Mouse (Mus musculus): Measurements from ENCODE around the gene Cemip2. TPM values are rescaled to one million over a fixed set of nuclear protein-coding genes. Genes with fewer than 3 reads are reported as not detected.
"Not testable (repeated sequence)": the region's sequence is repeated elsewhere in the genome, so short reads cannot be mapped to it uniquely, and the experiment has no call there.

The Cemip2 gene
- polyA plus RNA-seq, 1 experiment from 2014 or later, result 14.1 TPM

- Histone ChIP-seq H3K4me3 (replicated peaks; ENCODE audit: low read depth, low read length) (no peak overlapping the region), H3K4me1 (replicated peaks; ENCODE audit: insufficient read depth, low read length) (no peaks in the 10 kb centered on the region), H3K9ac (ENCODE audit: low read depth, low read length) (no peak overlapping the region), H3K4me2 (ENCODE audit: low read length) (no peak overlapping the region), H3K27me3 (ENCODE audit: insufficient read depth, low read length) (no peaks in the 10 kb centered on the region), H3K9me3 (replicated peaks; ENCODE audit: low read length) (no peaks in the 10 kb centered on the region), H3K27ac (no peak overlapping the region), H3K36me3 (ENCODE audit: insufficient read depth, low read length) (0 out of 2 replicates have a peak, but pooled peaks cover 5% of the 10 kb centered on the region)
- WGBS, result 79% methylated on average over 9 of the region's 9 CpGs
- TF ChIP-seq CTCF (IDR thresholded peaks at IDR 0.05; ENCODE audit: low read depth), result no peak
- DNase-seq (ENCODE audit: low spot score) (no peak), ATAC-seq (replicated peaks; ENCODE audit: low FRiP score, low read depth) (no peak)
These were observed 85.1 kb downstream of the Cemip2 start for GRCm38 (mm10) chr19:21862991-21863931.

- Histone ChIP-seq H3K27ac (no peak overlapping the region), H3K9ac (ENCODE audit: low read depth, low read length) (no peak overlapping the region), H3K4me2 (ENCODE audit: low read length) (no peak overlapping the region), H3K36me3 (ENCODE audit: insufficient read depth, low read length) (no peaks in the 10 kb centered on the region), H3K9me3 (replicated peaks; ENCODE audit: low read length) (no peaks in the 10 kb centered on the region), H3K4me1 (replicated peaks; ENCODE audit: insufficient read depth, low read length) (no peaks in the 10 kb centered on the region), H3K4me3 (replicated peaks; ENCODE audit: low read depth, low read length) (no peak overlapping the region), H3K27me3 (ENCODE audit: insufficient read depth, low read length) (no peaks in the 10 kb centered on the region)
- no peak for DNase-seq (ENCODE audit: low spot score)
- no peak for ATAC-seq (replicated peaks; ENCODE audit: low FRiP score, low read depth)
- WGBS, result 74% methylated on average over 7 of the region's 7 CpGs
- no peak for TF ChIP-seq CTCF (IDR thresholded peaks at IDR 0.05; ENCODE audit: low read depth)
These were observed 87.3 kb downstream of the Cemip2 start for GRCm38 (mm10) chr19:21865242-21866055.

- no peak for DNase-seq (ENCODE audit: low spot score)
- no peak overlapping the region for H3K4me2 ChIP-seq (ENCODE audit: low read length)
- no peaks in the 10 kb centered on the region for H3K27me3 ChIP-seq (ENCODE audit: insufficient read depth, low read length)
- no peaks in the 10 kb centered on the region for H3K36me3 ChIP-seq (ENCODE audit: insufficient read depth, low read length)
- no peak overlapping the region for H3K9ac ChIP-seq (ENCODE audit: low read depth, low read length)
- no peak overlapping the region for H3K4me3 ChIP-seq (replicated peaks; ENCODE audit: low read depth, low read length)
- ATAC-seq (replicated peaks; ENCODE audit: low FRiP score, low read depth), result no peak
- TF ChIP-seq CTCF (IDR thresholded peaks at IDR 0.05; ENCODE audit: low read depth), result no peak
- H3K4me1 ChIP-seq (replicated peaks; ENCODE audit: insufficient read depth, low read length), result no peaks in the 10 kb centered on the region
- H3K9me3 ChIP-seq (replicated peaks; ENCODE audit: low read length), result no peaks in the 10 kb centered on the region
- no peak overlapping the region for H3K27ac ChIP-seq
These were observed 88.0 kb downstream of the Cemip2 start for GRCm38 (mm10) chr19:21866094-21866493.

- 93% methylated on average over 4 of the region's 4 CpGs for WGBS
- not testable (repeated sequence) for H3K4me3 ChIP-seq (replicated peaks; ENCODE audit: low read depth, low read length); H3K4me1 ChIP-seq (replicated peaks; ENCODE audit: insufficient read depth, low read length); ATAC-seq (replicated peaks; ENCODE audit: low FRiP score, low read depth); DNase-seq (ENCODE audit: low spot score); H3K9ac ChIP-seq (ENCODE audit: low read depth, low read length); H3K27ac ChIP-seq; H3K36me3 ChIP-seq (ENCODE audit: insufficient read depth, low read length); H3K4me2 ChIP-seq (ENCODE audit: low read length); H3K27me3 ChIP-seq (ENCODE audit: insufficient read depth, low read length); H3K9me3 ChIP-seq (replicated peaks; ENCODE audit: low read length)
These were observed 88.6 kb downstream of the Cemip2 start for GRCm38 (mm10) chr19:21866756-21867155.

GRCm38 (mm10) chr19:21868471-21868870, 90.3 kb downstream of the Cemip2 start:
- no peak for ATAC-seq (replicated peaks; ENCODE audit: low FRiP score, low read depth)
- H3K4me2 ChIP-seq (ENCODE audit: low read length), result no peak overlapping the region
- DNase-seq (ENCODE audit: low spot score), result no peak
- H3K4me1 ChIP-seq (replicated peaks; ENCODE audit: insufficient read depth, low read length), result no peaks in the 10 kb centered on the region
- no peak overlapping the region for H3K9ac ChIP-seq (ENCODE audit: low read depth, low read length)
- no peaks in the 10 kb centered on the region for H3K27me3 ChIP-seq (ENCODE audit: insufficient read depth, low read length)
- H3K9me3 ChIP-seq (replicated peaks; ENCODE audit: low read length), result no peaks in the 10 kb centered on the region
- H3K4me3 ChIP-seq (replicated peaks; ENCODE audit: low read depth, low read length), result no peak overlapping the region
- no peak for TF ChIP-seq CTCF (IDR thresholded peaks at IDR 0.05; ENCODE audit: low read depth)
- WGBS, result 49% methylated on average over 2 of the region's 2 CpGs
- H3K36me3 ChIP-seq (ENCODE audit: insufficient read depth, low read length), result no peaks in the 10 kb centered on the region
- H3K27ac ChIP-seq, result no peak overlapping the region
